Mouse (Mus musculus) megakaryocyte, embryonic 14.5 days (primary cell): ENCODE results near the gene Gm21477. TPM values are rescaled to one million over a fixed set of nuclear protein-coding genes. Genes with fewer than 3 reads are reported as not detected.
"Not testable (repeated sequence)": the region's sequence is repeated elsewhere in the genome, so short reads cannot be mapped to it uniquely, and the experiment has no call there.

ENCODE experiments used
- H3K27me3 ChIP-seq: replicated peaks from 2 replicates; pipeline ENCODE3; 2012; ENCODE audit warnings: inconsistent platforms
- H3K36me3 ChIP-seq: replicated peaks from 2 replicates; pipeline ENCODE3; 2012; ENCODE audit warnings: low read length, inconsistent platforms, mixed read lengths
- H3K4me1 ChIP-seq: 2 replicates; pipeline ENCODE4 v1.6.1; 2012; ENCODE audit warnings: inconsistent platforms
- H3K4me3 ChIP-seq: replicated peaks from 2 replicates; pipeline ENCODE3; 2012; ENCODE audit warnings: moderate library complexity, mild to moderate bottlenecking, inconsistent platforms
- H3K9me3 ChIP-seq: 2 replicates; pipeline ENCODE4 v1.6.1; 2012; ENCODE audit warnings: inconsistent platforms
- polyA plus RNA-seq: library from polyadenylated mRNA; stranded (reverse); fragments of >175 nt; gene quantifications from 2 replicates; pipeline ENCODE4 v1.2.3, GENCODE M21; 2012; ENCODE audit warnings: low replicate concordance; ENCODE audit not compliant: insufficient read depth

Gene Gm21477
- not detected in 2 replicates for polyA plus RNA-seq

GRCm38 (mm10) chrY:87116521-87116920, at the start of gene Gm21477:
Gene Gm21477 (plus strand): TSS chrY:87116821.
- H3K4me1 ChIP-seq, H3K4me3 ChIP-seq, H3K27me3 ChIP-seq, H3K9me3 ChIP-seq, H3K36me3 ChIP-seq: not testable (repeated sequence)
